Mouse (Mus musculus): ENCODE measurements around the gene Hrnr.
A peak's percentile ranks its signal among the peaks of the same experiment; 100 is the strongest.

Hrnr gene

DNA sequence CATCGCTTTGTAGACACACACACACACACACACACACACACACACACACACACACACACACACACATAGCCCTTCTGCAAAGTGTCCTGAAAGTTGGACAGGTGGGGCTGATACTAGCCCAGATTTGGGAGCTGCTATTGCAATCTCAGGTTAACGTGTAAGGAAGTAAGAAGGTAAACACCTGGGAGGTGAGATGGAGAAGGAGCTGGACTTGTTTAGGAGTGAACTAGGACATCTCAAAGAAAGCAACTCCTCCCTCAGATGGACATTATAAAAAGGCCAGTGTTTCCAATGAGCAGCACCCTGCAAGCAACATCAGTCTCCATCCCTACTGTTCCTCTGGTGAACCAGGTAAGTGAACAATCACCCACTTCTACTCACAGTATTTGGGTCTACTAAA is at the start of gene Hrnr:
Gene Hrnr, plus strand, starts transcription at position 301 of the 400 bp plus-strand sequence.
- no peak within 1 kb of the TSS for H3K4me3 ChIP-seq (replicated peaks; ENCODE audit: low read length)
- H3K27me3 ChIP-seq (ENCODE audit: insufficient read depth, low read length) = no peaks in the 10 kb centered on the region
- H3K9me3 ChIP-seq (ENCODE audit: low read length) = no peaks in the 10 kb centered on the region
- no peaks in the 10 kb centered on the region for H3K4me1 ChIP-seq (replicated peaks; ENCODE audit: low read depth, low read length)
- TF ChIP-seq CTCF (conservative IDR thresholded peaks at IDR 0.05; ENCODE audit: low read length) = no peak
- TF ChIP-seq NANOG (IDR thresholded peaks at IDR 0.05; ENCODE audit: borderline replicate concordance, low read length) = no peak
- TF ChIP-seq POU5F1 (IDR thresholded peaks at IDR 0.05; ENCODE audit: borderline replicate concordance, low read length) = no peak
- no peaks in the 10 kb centered on the region for H3K36me3 ChIP-seq (ENCODE audit: insufficient read depth, low read length)

DNA sequence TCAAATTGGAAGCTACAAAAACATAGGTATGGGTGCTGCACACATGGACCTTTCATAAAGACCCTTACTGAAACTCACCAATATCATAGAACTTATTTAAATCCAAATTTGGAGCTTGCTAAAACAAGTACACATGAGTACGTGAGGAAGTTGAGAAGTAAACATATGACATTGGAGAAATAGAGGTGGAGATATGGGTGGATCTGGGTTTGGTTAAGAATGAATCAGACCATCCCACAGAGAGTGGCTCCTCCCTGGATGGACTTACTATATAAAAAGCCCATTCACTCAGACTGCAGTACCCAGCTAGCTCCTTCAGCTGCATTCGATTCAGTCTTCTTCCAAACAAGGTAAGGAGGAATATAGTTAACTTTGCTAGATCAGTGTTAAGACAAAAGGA is 46.3 kb upstream of the Hrnr start, which contains the start of gene Flg:
Gene Flg, plus strand, starts transcription at position 301 of the 400 bp plus-strand sequence.
- Histone ChIP-seq H3K4me1 (replicated peaks; ENCODE audit: low read depth, low read length) (no peaks in the 10 kb centered on the region), H3K9me3 (ENCODE audit: low read length) (no peaks in the 10 kb centered on the region)
- TF ChIP-seq NANOG (IDR thresholded peaks at IDR 0.05; ENCODE audit: borderline replicate concordance, low read length) = no peak

GRCm38 (mm10) chr3:93297542-93297941 is 22.0 kb upstream of the Hrnr start:
- Histone ChIP-seq H3K27me3 (ENCODE audit: insufficient read depth, low read length) (no peaks in the 10 kb centered on the region), H3K4me3 (replicated peaks; ENCODE audit: low read length) (no peak overlapping the region), H3K4me1 (replicated peaks; ENCODE audit: low read depth, low read length) (no peaks in the 10 kb centered on the region), H3K9me3 (ENCODE audit: low read length) (no peaks in the 10 kb centered on the region), H3K36me3 (ENCODE audit: insufficient read depth, low read length) (no peaks in the 10 kb centered on the region)
- TF ChIP-seq CTCF (conservative IDR thresholded peaks at IDR 0.05; ENCODE audit: low read length) (no peak), NANOG (IDR thresholded peaks at IDR 0.05; ENCODE audit: borderline replicate concordance, low read length) (no peak), POU5F1 (IDR thresholded peaks at IDR 0.05; ENCODE audit: borderline replicate concordance, low read length) (no peak)

More for the DNA sequence above, 46.3 kb upstream of the Hrnr start, which contains the start of gene Flg:
- Histone ChIP-seq H3K4me3 (replicated peaks; ENCODE audit: low read length) (no peak within 1 kb of the TSS), H3K27me3 (ENCODE audit: insufficient read depth, low read length) (no peaks in the 10 kb centered on the region), H3K36me3 (ENCODE audit: insufficient read depth, low read length) (no peaks in the 10 kb centered on the region)

GRCm38 (mm10) chr3:93299832-93300231 is 19.7 kb upstream of the Hrnr start:
- Histone ChIP-seq H3K4me3 (replicated peaks; ENCODE audit: low read length) (no peak overlapping the region), H3K36me3 (ENCODE audit: insufficient read depth, low read length) (no peaks in the 10 kb centered on the region)

GRCm38 (mm10) chr3:93301896-93302295 is 17.7 kb upstream of the Hrnr start:
- no peak overlapping the region for H3K4me3 ChIP-seq (replicated peaks; ENCODE audit: low read length)
- no peaks in the 10 kb centered on the region for H3K27me3 ChIP-seq (ENCODE audit: insufficient read depth, low read length)
- no peaks in the 10 kb centered on the region for H3K9me3 ChIP-seq (ENCODE audit: low read length)
- H3K36me3 ChIP-seq (ENCODE audit: insufficient read depth, low read length) = no peaks in the 10 kb centered on the region
- H3K4me1 ChIP-seq (replicated peaks; ENCODE audit: low read depth, low read length) = no peaks in the 10 kb centered on the region
- TF ChIP-seq NANOG (IDR thresholded peaks at IDR 0.05; ENCODE audit: borderline replicate concordance, low read length) = no peak
- TF ChIP-seq CTCF (conservative IDR thresholded peaks at IDR 0.05; ENCODE audit: low read length) = no peak
- TF ChIP-seq POU5F1 (IDR thresholded peaks at IDR 0.05; ENCODE audit: borderline replicate concordance, low read length) = no peak

More at GRCm38 (mm10) chr3:93299832-93300231, 19.7 kb upstream of the Hrnr start:
- Histone ChIP-seq H3K9me3 (ENCODE audit: low read length) (no peaks in the 10 kb centered on the region), H3K4me1 (replicated peaks; ENCODE audit: low read depth, low read length) (no peaks in the 10 kb centered on the region), H3K27me3 (ENCODE audit: insufficient read depth, low read length) (no peaks in the 10 kb centered on the region)
- TF ChIP-seq POU5F1 (IDR thresholded peaks at IDR 0.05; ENCODE audit: borderline replicate concordance, low read length) (no peak), CTCF (conservative IDR thresholded peaks at IDR 0.05; ENCODE audit: low read length) (no peak), NANOG (IDR thresholded peaks at IDR 0.05; ENCODE audit: borderline replicate concordance, low read length) (no peak)

DNA sequence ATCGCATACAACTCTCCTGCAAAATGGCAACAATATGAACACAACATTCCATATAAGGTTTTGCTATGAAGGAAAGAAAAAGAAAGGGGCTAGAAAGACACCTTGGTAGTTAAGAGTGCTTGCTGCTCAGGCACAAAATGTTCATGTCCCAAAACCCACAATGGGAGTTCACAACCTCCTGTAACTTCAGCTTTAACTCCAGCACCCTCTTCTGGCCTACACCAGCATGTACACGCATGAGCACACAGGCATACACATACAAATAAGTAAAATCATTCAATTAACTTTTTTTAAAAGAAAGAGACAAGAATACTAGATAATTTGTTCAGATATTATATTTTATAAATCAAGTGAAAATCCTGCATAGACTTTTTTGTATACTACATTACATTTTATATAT is 13.4 kb upstream of the Hrnr start:
- H3K9me3 ChIP-seq (ENCODE audit: low read length) = no peaks in the 10 kb centered on the region
- no peak for TF ChIP-seq NANOG (IDR thresholded peaks at IDR 0.05; ENCODE audit: borderline replicate concordance, low read length)
- peak; percentile 40; the same call in 1 of the 2 replicates for TF ChIP-seq CTCF (conservative IDR thresholded peaks at IDR 0.05; ENCODE audit: low read length)
- TF ChIP-seq POU5F1 (IDR thresholded peaks at IDR 0.05; ENCODE audit: borderline replicate concordance, low read length) = no peak
- no peaks in the 10 kb centered on the region for H3K4me1 ChIP-seq (replicated peaks; ENCODE audit: low read depth, low read length)
- H3K4me3 ChIP-seq (replicated peaks; ENCODE audit: low read length) = no peak overlapping the region
- no peaks in the 10 kb centered on the region for H3K36me3 ChIP-seq (ENCODE audit: insufficient read depth, low read length)
- no peaks in the 10 kb centered on the region for H3K27me3 ChIP-seq (ENCODE audit: insufficient read depth, low read length)

DNA sequence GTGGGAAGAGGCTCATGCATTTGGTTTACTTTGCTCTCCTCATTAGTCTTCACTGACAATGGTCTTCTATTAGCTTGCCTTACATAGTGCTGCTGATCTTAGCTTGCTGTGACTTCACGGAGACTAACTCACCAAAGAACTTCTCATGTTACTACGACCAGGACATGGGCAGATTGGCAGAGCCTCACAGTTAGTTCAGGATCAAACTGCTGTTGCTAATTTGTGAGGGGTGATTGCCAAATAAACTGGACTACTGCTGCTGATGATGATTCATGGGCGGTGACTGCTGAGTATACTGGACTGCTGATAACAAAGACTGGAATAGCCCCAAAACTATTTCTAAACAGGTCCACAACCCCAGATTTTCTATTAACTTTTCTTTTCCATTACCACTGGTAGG is 8.2 kb upstream of the Hrnr start:
- H3K36me3 ChIP-seq (ENCODE audit: insufficient read depth, low read length) = no peaks in the 10 kb centered on the region
- H3K4me3 ChIP-seq (replicated peaks; ENCODE audit: low read length) = no peak overlapping the region
- H3K27me3 ChIP-seq (ENCODE audit: insufficient read depth, low read length) = no peaks in the 10 kb centered on the region
- TF ChIP-seq POU5F1 (IDR thresholded peaks at IDR 0.05; ENCODE audit: borderline replicate concordance, low read length) (no peak), CTCF (conservative IDR thresholded peaks at IDR 0.05; ENCODE audit: low read length) (no peak), NANOG (IDR thresholded peaks at IDR 0.05; ENCODE audit: borderline replicate concordance, low read length) (no peak)
- no peaks in the 10 kb centered on the region for H3K9me3 ChIP-seq (ENCODE audit: low read length)
- H3K4me1 ChIP-seq (replicated peaks; ENCODE audit: low read depth, low read length) = no peaks in the 10 kb centered on the region

- Histone ChIP-seq H3K27me3 (ENCODE audit: insufficient read depth, low read length) (no peaks in the 10 kb centered on the region), H3K4me3 (replicated peaks; ENCODE audit: low read length) (no peak overlapping the region), H3K4me1 (replicated peaks; ENCODE audit: low read depth, low read length) (no peaks in the 10 kb centered on the region), H3K9me3 (ENCODE audit: low read length) (no peaks in the 10 kb centered on the region), H3K36me3 (ENCODE audit: insufficient read depth, low read length) (no peaks in the 10 kb centered on the region)
- TF ChIP-seq NANOG (IDR thresholded peaks at IDR 0.05; ENCODE audit: borderline replicate concordance, low read length) (no peak), POU5F1 (IDR thresholded peaks at IDR 0.05; ENCODE audit: borderline replicate concordance, low read length) (no peak), CTCF (conservative IDR thresholded peaks at IDR 0.05; ENCODE audit: low read length) (no peak)
These were observed 5.2 kb upstream of the Hrnr start for GRCm38 (mm10) chr3:93314388-93314787.

DNA sequence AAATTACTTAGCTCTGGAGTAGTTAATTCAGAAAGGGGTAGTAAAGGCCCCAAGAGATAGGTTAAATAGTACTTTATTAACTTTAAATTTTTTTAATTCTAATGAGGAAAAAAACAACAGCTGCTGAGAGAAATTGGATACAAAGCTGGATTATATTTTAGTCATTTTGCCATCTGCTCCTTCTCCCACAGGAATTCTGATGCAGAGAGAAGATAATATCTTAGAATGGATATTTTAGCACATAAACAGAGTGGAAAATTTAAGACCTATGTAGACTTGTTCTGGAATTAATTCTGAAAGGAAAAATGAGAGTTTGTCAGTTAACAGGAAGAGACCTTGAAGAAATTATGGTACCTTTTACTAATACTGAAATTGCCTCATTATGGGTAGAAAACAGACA is 18.2 kb downstream of the Hrnr start:
- Histone ChIP-seq H3K4me3 (replicated peaks; ENCODE audit: low read length) (no peak overlapping the region), H3K36me3 (ENCODE audit: insufficient read depth, low read length) (no peaks in the 10 kb centered on the region), H3K4me1 (replicated peaks; ENCODE audit: low read depth, low read length) (no peaks in the 10 kb centered on the region), H3K27me3 (ENCODE audit: insufficient read depth, low read length) (no peaks in the 10 kb centered on the region), H3K9me3 (ENCODE audit: low read length) (no peaks in the 10 kb centered on the region)
- no peak for TF ChIP-seq POU5F1 (IDR thresholded peaks at IDR 0.05; ENCODE audit: borderline replicate concordance, low read length)
- TF ChIP-seq CTCF (conservative IDR thresholded peaks at IDR 0.05; ENCODE audit: low read length) = no peak
